8 mouse cellular contexts compared by ENCODE assay signal in the genomic region with DNA sequence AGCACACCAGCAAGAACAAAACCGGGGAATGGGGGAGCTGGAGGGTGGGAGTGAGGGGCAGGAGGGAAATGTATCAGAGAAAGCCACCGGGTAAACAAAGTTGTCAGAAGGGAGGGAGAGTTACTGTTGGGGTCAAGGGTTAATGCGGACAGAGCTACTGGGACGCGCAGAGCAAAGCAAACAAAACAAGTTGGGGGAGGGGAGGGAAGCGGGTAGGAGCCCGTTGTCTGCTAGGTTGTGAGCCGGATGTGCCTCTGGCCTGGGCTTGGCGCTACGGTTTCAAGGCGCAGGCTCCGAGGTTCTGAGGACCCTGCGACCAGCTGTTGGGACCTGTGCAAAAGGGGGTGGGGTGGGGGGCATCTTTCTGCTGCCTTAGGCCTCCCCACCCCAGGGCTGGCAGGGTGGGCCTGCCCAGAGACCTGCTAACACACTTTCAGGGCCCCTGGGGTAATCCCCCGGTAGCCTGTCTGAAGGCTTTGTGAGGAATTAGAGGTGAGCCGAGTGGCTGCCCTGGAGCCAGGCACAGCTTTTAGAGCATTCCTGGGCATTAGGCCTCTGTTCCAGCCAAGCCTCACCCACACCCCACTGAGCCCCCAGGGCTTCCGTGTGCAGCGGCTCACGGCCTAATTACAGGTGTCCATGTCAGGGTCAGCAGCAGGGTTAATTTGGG. TPM values are rescaled to one million over a fixed set of nuclear protein-coding genes. Genes with fewer than 3 reads are reported as not detected.
A peak's percentile ranks its signal among the peaks of the same experiment; 100 is the strongest.
DNase-seq lines count a peak whose midpoint lies in the region; ATAC-seq and TF ChIP-seq lines count a peak whose summit lies in the region.
"Had no signal": no experiment of that assay in that cellular context is flagged by ENCODE, and none has a peak within 500 bp of the region (broad histone marks: within the 10 kb centered on the region; RNA-seq: fewer than 3 reads in every experiment).

No protein-coding gene starts in this region.

- H3K27me3 ChIP-seq in E14TG2a.4 (ENCODE audit: insufficient read depth, low read length), result peaks cover 12% of the 10 kb centered on the region
- H3K27me3 ChIP-seq in intestine, embryonic 16.5 days (replicated peaks; ENCODE audit: control insufficient read depth, insufficient read depth, low read length), result no peaks in the 10 kb centered on the region
- no peaks in the 10 kb centered on the region for H3K27me3 ChIP-seq in liver, embryonic 14.5 days (ENCODE audit: control insufficient read depth, insufficient read depth, low read length)

- H3K9ac ChIP-seq in intestine, embryonic 16.5 days (ENCODE audit: low read depth, low read length), result peak overlapping the region; percentile 10; the same call in 1 of the 2 replicates
- H3K9ac ChIP-seq in liver, embryonic 14.5 days (replicated peaks), result no peak overlapping the region

- H3K27ac ChIP-seq in intestine, embryonic 16.5 days (ENCODE audit: low read length), result no peak overlapping the region
- H3K27ac ChIP-seq in liver, embryonic 14.5 days, result no peak overlapping the region

- ATAC-seq in intestine, embryonic 16.5 days, result no peak
- peak; percentile 64; the same call in 1 of the 2 replicates for ATAC-seq in liver, embryonic 14.5 days (ENCODE audit: insufficient read depth)
- no peak for ATAC-seq in cerebellum, adult (ENCODE audit: insufficient number of reproducible peaks, low FRiP score, low TSS enrichment)

- no peak overlapping the region for H3K4me2 ChIP-seq in intestine, embryonic 16.5 days (ENCODE audit: low read depth, low read length)
- H3K4me2 ChIP-seq in liver, embryonic 14.5 days (ENCODE audit: low read depth), result no peak overlapping the region

- WGBS in intestine, embryonic 16.5 days, result 8% methylated on average over 18 of the region's 18 CpGs
- 14% methylated on average over 18 of the region's 18 CpGs for WGBS in liver, embryonic 14.5 days (ENCODE audit: insufficient replicate concordance)

- H3K9me3 ChIP-seq in E14TG2a.4 (ENCODE audit: low read length), result no peaks in the 10 kb centered on the region
- H3K9me3 ChIP-seq in intestine, embryonic 16.5 days (ENCODE audit: control insufficient read depth, low read length), result no peaks in the 10 kb centered on the region
- H3K9me3 ChIP-seq in liver, embryonic 14.5 days (ENCODE audit: control insufficient read depth, low read length), result no peaks in the 10 kb centered on the region

- DNase-seq in ES-CJ7 (ENCODE audit: low read depth, low spot score), result peak; percentile 83
- DNase-seq in liver, embryonic 14.5 days (ENCODE audit: low read depth in 3 of 3, low spot score in 3 of 3), result peak; percentile 4 to 39 (median 24)
- DNase-seq in left cerebral cortex, adult 11 months (ENCODE audit: low spot score), result no peak
- no peak for DNase-seq in right cerebral cortex, adult 18-20 months

- TF ChIP-seq CTCF in E14TG2a.4 (conservative IDR thresholded peaks at IDR 0.05; ENCODE audit: low read length), result no peak
- no peak for TF ChIP-seq CTCF in liver, embryonic 14.5 days (IDR thresholded peaks at IDR 0.05; ENCODE audit: low read depth)

- TF ChIP-seq EP300 in liver, embryonic 14.5 days (IDR thresholded peaks at IDR 0.05; ENCODE audit: low read depth), result no peak

- no peaks in the 10 kb centered on the region for H3K36me3 ChIP-seq in E14TG2a.4 (ENCODE audit: insufficient read depth, low read length)
- H3K36me3 ChIP-seq in intestine, embryonic 16.5 days (ENCODE audit: control insufficient read depth, insufficient read depth, low read length), result no peaks in the 10 kb centered on the region
- no peaks in the 10 kb centered on the region for H3K36me3 ChIP-seq in liver, embryonic 14.5 days (replicated peaks; ENCODE audit: control insufficient read depth, insufficient read depth, low read depth)

- peak overlapping the region; percentile 66 for H3K4me3 ChIP-seq in E14TG2a.4 (replicated peaks; ENCODE audit: low read length)
- H3K4me3 ChIP-seq in intestine, embryonic 16.5 days (ENCODE audit: low read length), result no peak overlapping the region
- H3K4me3 ChIP-seq in liver, embryonic 14.5 days (ENCODE audit: insufficient read depth in 1 of 2, low read depth in 2 of 2, low read length in 2 of 2), result no peak overlapping the region

- H3K4me1 ChIP-seq in E14TG2a.4 (replicated peaks; ENCODE audit: low read depth, low read length), result peaks cover 53% of the 10 kb centered on the region
- H3K4me1 ChIP-seq in intestine, embryonic 16.5 days (ENCODE audit: control insufficient read depth, insufficient read depth, low read length), result peaks cover 7% of the 10 kb centered on the region
- no peaks in the 10 kb centered on the region; a peak in 2 of 4 replicates for H3K4me1 ChIP-seq in liver, embryonic 14.5 days (replicated peaks; ENCODE audit: control insufficient read depth in 2 of 2, insufficient read depth in 2 of 2, low read length in 1 of 2)

RNA-seq across cellular contexts. Expression of gene Tlx1, which starts 36.6 kb away (rescaled TPM):
- 0.06 TPM in 1 of 2 replicates, not detected in the other for polyA plus RNA-seq in intestine, embryonic 16.5 days (2015; fragmentation: Nextera tagmentation; extraction: Ambion mirVana)
- polyA plus RNA-seq in liver, embryonic 14.5 days (2012; rRNA removed), result 0.01 TPM in 1 of 2 replicates, not detected in the other
- polyA plus RNA-seq in liver, embryonic 14.5 days (2014; fragmentation: Nextera tagmentation; extraction: Ambion mirVana), result not detected in 2 replicates
- polyA plus RNA-seq: cortical plate, adult 2 months had no signal

RNA-seq across cellular contexts. Expression of gene Kazald1, which starts 38.9 kb away (rescaled TPM):
- polyA plus RNA-seq in intestine, embryonic 16.5 days (2015; fragmentation: Nextera tagmentation; extraction: Ambion mirVana), result 2.0 and 2.1 TPM in 2 replicates
- 0.15 and 0.22 TPM in 2 replicates for polyA plus RNA-seq in liver, embryonic 14.5 days (2012; rRNA removed)
- 0.13 and 0.29 TPM in 2 replicates for polyA plus RNA-seq in liver, embryonic 14.5 days (2014; fragmentation: Nextera tagmentation; extraction: Ambion mirVana)

Comparison
In these comparisons a context has a peak if more than half of its experiments do, and no peak if none do; other contexts are left out.
1. DNase-seq: peak in ES-CJ7 (single experiment) and liver, embryonic 14.5 days (3 of 3); none in left cerebral cortex, adult 11 months (single experiment) and right cerebral cortex, adult 18-20 months (single experiment).